17 mouse cellular contexts compared by ENCODE assay signal in genomic region chr9:49777015-49777637, GRCm38 (mm10). TPM values are rescaled to one million over a fixed set of nuclear protein-coding genes. Genes with fewer than 3 reads are reported as not detected.
DNase-seq lines count a peak whose midpoint lies in the region; ATAC-seq and TF ChIP-seq lines count a peak whose summit lies in the region.
"Had no signal": no experiment of that assay in that cellular context is flagged by ENCODE, and none has a peak within 500 bp of the region (broad histone marks: within the 10 kb centered on the region; RNA-seq: fewer than 3 reads in every experiment).

No protein-coding gene starts in this region.

- intact Hi-C loops in left cerebral cortex, adult 2 months (cut with DNase I): no loop called here
- intact Hi-C loops in left cerebral cortex, postnatal 10 days (cut with DNase I): no loop called here

- peak; percentile 39 for DNase-seq in embryo, embryonic 10.5 days (ENCODE audit: low spot score)
- no peak for DNase-seq in embryo, embryonic 10 days (ENCODE audit: low spot score)
- DNase-seq in left cerebral cortex, adult 2 months (ENCODE audit: extremely low spot score in 1 of 2, low spot score in 2 of 2): no peak
- DNase-seq in left cerebral cortex, postnatal 10 days (ENCODE audit: extremely low spot score in 1 of 2, low spot score in 2 of 2): no peak
- DNase-seq in midbrain, embryonic 11.5 days (ENCODE audit: low spot score, missing footprints): peak; percentile 84
- no peak for DNase-seq in ovary, postnatal 36 days (ENCODE audit: low spot score)
- no peak for DNase-seq in right cerebral cortex, postnatal 25 days
- DNase-seq: cerebellum, postnatal 25 days; gastrocnemius, postnatal 10 days; heart, postnatal 10 days had no signal

- 51% methylated on average over 7 of the region's 7 CpGs for WGBS in midbrain, embryonic 11.5 days
- 70% methylated on average over 7 of the region's 7 CpGs for WGBS in liver, embryonic 12.5 days (ENCODE audit: insufficient replicate concordance)

- H3K4me2 ChIP-seq in midbrain, embryonic 11.5 days: no peak overlapping the region; the same call in 1 of the 2 replicates
- H3K4me2 ChIP-seq in liver, embryonic 12.5 days: no peak overlapping the region
- H3K4me2 ChIP-seq: embryonic facial prominence, embryonic 12.5 days; kidney, embryonic 15.5 days; limb, embryonic 15.5 days; lung, embryonic 15.5 days had no signal

- no peaks in the 10 kb centered on the region for H3K27me3 ChIP-seq in midbrain, embryonic 11.5 days (ENCODE audit: control insufficient read depth, insufficient read depth, low read length)
- no peaks in the 10 kb centered on the region for H3K27me3 ChIP-seq in liver, embryonic 12.5 days (replicated peaks)
- H3K27me3 ChIP-seq: CH12.LX; embryonic facial prominence, embryonic 12.5 days; kidney, embryonic 15.5 days; limb, embryonic 15.5 days; lung, embryonic 15.5 days had no signal

- H3K4me1 ChIP-seq in midbrain, embryonic 11.5 days (ENCODE audit: control insufficient read depth, insufficient read depth, low read length): peaks cover 16% of the 10 kb centered on the region
- H3K4me1 ChIP-seq in liver, embryonic 12.5 days: no peaks in the 10 kb centered on the region
- H3K4me1 ChIP-seq: lung, embryonic 15.5 days had no signal

- H3K36me3 ChIP-seq in midbrain, embryonic 11.5 days (ENCODE audit: control insufficient read depth, insufficient read depth, low read length): no peaks in the 10 kb centered on the region
- no peaks in the 10 kb centered on the region for H3K36me3 ChIP-seq in liver, embryonic 12.5 days
- H3K36me3 ChIP-seq: embryonic facial prominence, embryonic 12.5 days; limb, embryonic 15.5 days; lung, embryonic 15.5 days had no signal

- H3K9me3 ChIP-seq in midbrain, embryonic 11.5 days (ENCODE audit: control insufficient read depth, low read length): no peaks in the 10 kb centered on the region
- H3K9me3 ChIP-seq in liver, embryonic 12.5 days (replicated peaks): no peaks in the 10 kb centered on the region
- H3K9me3 ChIP-seq: embryonic facial prominence, embryonic 12.5 days; kidney, embryonic 15.5 days; limb, embryonic 15.5 days; lung, embryonic 15.5 days had no signal

- TF ChIP-seq CTCF in left cerebral cortex, adult 2 months (IDR thresholded peaks at IDR 0.05): no peak

- H3K4me3 ChIP-seq in left cerebral cortex, adult 2 months: no peak overlapping the region
- H3K4me3 ChIP-seq in midbrain, embryonic 11.5 days (ENCODE audit: low read depth, low read length): no peak overlapping the region
- H3K4me3 ChIP-seq in liver, embryonic 12.5 days: no peak overlapping the region
- H3K4me3 ChIP-seq: embryonic facial prominence, embryonic 12.5 days; kidney, embryonic 15.5 days; limb, embryonic 15.5 days; lung, embryonic 15.5 days; myocyte had no signal

- peak; percentile 65 for ATAC-seq in midbrain, embryonic 11.5 days (ENCODE audit: low FRiP score)
- ATAC-seq in liver, embryonic 12.5 days: no peak

- H3K9ac ChIP-seq in midbrain, embryonic 11.5 days (ENCODE audit: low read length): no peak overlapping the region
- H3K9ac ChIP-seq in liver, embryonic 12.5 days: no peak overlapping the region
- H3K9ac ChIP-seq: embryonic facial prominence, embryonic 12.5 days; kidney, embryonic 15.5 days; limb, embryonic 15.5 days; lung, embryonic 15.5 days had no signal

- peak overlapping the region; percentile 10; the same call in 1 of the 2 replicates for H3K27ac ChIP-seq in left cerebral cortex, adult 2 months
- H3K27ac ChIP-seq in midbrain, embryonic 11.5 days (ENCODE audit: low read depth, low read length): peak overlapping the region; percentile 55; the same call in 1 of the 2 replicates
- H3K27ac ChIP-seq in liver, embryonic 12.5 days: no peak overlapping the region
- H3K27ac ChIP-seq: embryonic facial prominence, embryonic 12.5 days; kidney, embryonic 15.5 days; limb, embryonic 15.5 days; lung, embryonic 15.5 days had no signal

RNA-seq across cellular contexts. Expression of gene Ncam1, which starts 21.6 kb away (rescaled TPM):
- 100 to 1,000 TPM; 270 to 291 TPM for total RNA-seq in left cerebral cortex, adult 2 months (2021)
- total RNA-seq in left cerebral cortex, postnatal 10 days (2021): 100 to 1,000 TPM; 741 to 808 TPM
- polyA plus RNA-seq in midbrain, embryonic 11.5 days (2014; fragmentation: Nextera tagmentation; extraction: Ambion mirVana): 107 and 109 TPM in 2 replicates
- polyA plus RNA-seq in liver, embryonic 12.5 days (2016; fragmentation: Nextera tagmentation; extraction: Ambion mirVana): 8.5 and 10.3 TPM in 2 replicates

Comparison
In these comparisons a context has a peak if more than half of its experiments do, and no peak if none do; other contexts are left out.
1. DNase-seq: peak in embryo, embryonic 10.5 days (single experiment) and midbrain, embryonic 11.5 days (single experiment); none in embryo, embryonic 10 days (single experiment), left cerebral cortex, adult 2 months (0 of 2), left cerebral cortex, postnatal 10 days (0 of 2), ovary, postnatal 36 days (single experiment) and right cerebral cortex, postnatal 25 days (single experiment).